Mouse (Mus musculus) adipocyte (in vitro differentiated cells): ENCODE results near the gene Gm7982.
"Not testable (repeated sequence)": the region's sequence is repeated elsewhere in the genome, so short reads cannot be mapped to it uniquely, and the experiment has no call there.

ENCODE experiments used
- DNase-seq: peaks from one replicate; pipeline ENCODE4 v3.0.0-alpha.2; 2016; ENCODE audit warnings: low spot score

The Gm7982 gene

DNA sequence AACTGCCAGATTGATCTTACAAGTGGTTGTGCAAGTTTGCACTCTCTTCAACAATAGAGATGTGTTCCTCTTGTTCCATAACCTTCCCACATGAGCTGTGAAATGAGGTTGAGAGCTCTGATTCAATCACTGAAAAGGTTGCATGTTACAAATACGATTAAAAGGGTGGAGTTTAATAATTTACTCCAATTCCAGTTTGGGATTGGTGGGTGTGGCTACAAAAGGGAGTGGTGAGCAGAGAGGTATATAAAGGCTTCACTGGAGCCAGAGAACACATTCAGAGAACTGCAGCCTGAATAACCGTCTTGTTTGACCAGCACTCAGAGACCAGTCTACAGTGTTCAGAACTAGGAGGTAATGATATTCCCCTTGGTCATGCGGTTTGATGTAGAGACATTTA lies at the start of gene Gm7982:
Gm7982 (plus strand) TSS at position 301 of the 400 bp plus-strand sequence.
- not testable (repeated sequence) for DNase-seq

DNA sequence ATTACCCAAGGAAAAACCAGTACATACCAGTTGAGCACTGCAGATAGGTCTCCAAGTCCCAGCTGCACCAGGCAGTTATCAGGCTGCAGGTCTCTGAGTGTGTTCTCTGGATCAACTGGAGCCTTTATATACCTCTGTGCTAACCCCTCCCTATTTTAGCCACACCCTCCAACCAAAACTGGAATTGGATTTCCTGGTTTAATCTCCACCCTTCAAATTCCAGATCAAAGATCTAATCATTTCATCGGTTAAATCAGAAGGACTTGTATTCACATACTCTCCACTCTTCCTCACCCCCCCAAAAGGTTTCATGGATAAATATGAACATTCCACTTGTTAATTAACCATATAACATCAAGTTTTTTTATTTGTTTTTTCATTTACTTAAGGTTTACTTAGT lies 5.7 kb upstream of the Gm7982 start, which contains the start of gene Gm7978:
Gm7978 (minus strand) TSS at position 101 of the 400 bp plus-strand sequence.
- not testable (repeated sequence) for DNase-seq

DNA sequence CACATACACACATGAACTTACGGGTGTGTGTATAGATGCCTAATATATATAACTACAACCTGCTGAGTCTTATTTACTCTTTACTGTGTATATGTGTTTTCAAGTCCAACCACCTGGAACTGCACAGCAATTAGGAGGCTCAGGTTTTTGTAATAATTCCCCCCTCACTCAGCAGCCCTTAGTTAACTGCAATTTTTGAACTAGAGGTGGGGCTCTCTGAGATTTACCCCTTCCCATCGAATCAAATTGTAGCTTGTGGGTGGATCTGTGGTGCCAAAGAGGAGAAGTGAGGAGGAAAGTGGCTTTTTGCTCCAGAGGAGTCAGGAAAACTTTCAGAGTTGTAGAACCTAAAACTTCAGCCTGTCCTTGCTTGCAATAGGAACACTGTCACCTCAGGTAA lies 33.9 kb downstream of the Gm7982 start, which contains the start of gene E330014E10Rik:
E330014E10Rik (plus strand) TSS at position 301 of the 400 bp plus-strand sequence.
- DNase-seq, result not testable (repeated sequence)
